Mouse (Mus musculus) midbrain, embryonic 13.5 days (tissue): ENCODE measurements around the gene Nlrp10. TPM values are rescaled to one million over a fixed set of nuclear protein-coding genes. Genes with fewer than 3 reads are reported as not detected.

Source experiments
- ATAC-seq: fragments of 200-750 bp; cut with Nextera tagmentation; 2 replicates; pipeline ENCODE4 v1.8.0; 2017; ENCODE audit warnings: mild to moderate bottlenecking, moderate TSS enrichment, moderate library complexity
- H3K27ac ChIP-seq: fragments of 300-500 bp; sonication (generic); 2 replicates; pipeline ENCODE4 v1.5.1; 2015; ENCODE audit warnings: inconsistent platforms, mild to moderate bottlenecking, moderate library complexity
- H3K27me3 ChIP-seq: fragments of 300-500 bp; sonication (generic); 2 replicates; pipeline ENCODE4 v1.6.1; 2015; ENCODE audit warnings: mild to moderate bottlenecking, inconsistent platforms
- H3K36me3 ChIP-seq: fragments of 300-500 bp; sonication (generic); 2 replicates; pipeline ENCODE4 v1.6.1; 2015; ENCODE audit warnings: mild to moderate bottlenecking, inconsistent platforms
- H3K4me1 ChIP-seq: fragments of 300-500 bp; sonication (generic); replicated peaks from 2 replicates; pipeline ENCODE4 v1.6.1; 2015; ENCODE audit warnings: inconsistent platforms
- H3K4me2 ChIP-seq: fragments of 300-500 bp; sonication (generic); replicated peaks from 2 replicates; pipeline ENCODE4 v1.6.1; 2015; ENCODE audit warnings: moderate library complexity, mild to moderate bottlenecking, inconsistent platforms
- H3K4me3 ChIP-seq: fragments of 300-500 bp; sonication (generic); replicated peaks from 2 replicates; pipeline ENCODE4 v1.5.1; 2015; ENCODE audit warnings: mild to moderate bottlenecking, inconsistent platforms
- H3K9ac ChIP-seq: fragments of 300-500 bp; sonication (generic); replicated peaks from 2 replicates; pipeline ENCODE4 v1.6.1; 2015; ENCODE audit warnings: mild to moderate bottlenecking, inconsistent platforms
- H3K9me3 ChIP-seq: fragments of 300-500 bp; sonication (generic); 2 replicates; pipeline ENCODE4 v1.6.1; 2016; ENCODE audit warnings: mild to moderate bottlenecking, inconsistent platforms
- WGBS: fragments of 180-500 bp; shearing (Covaris S2); methylation state at CpG from one replicate; pipeline ENCODE4 v1.1.7; 2015; 5-methylcytosine and 5-hydroxymethylcytosine counted together
- polyA plus RNA-seq: library from polyadenylated mRNA; unstranded; fragments of >200 nt; fragmentation: Nextera tagmentation; extraction: Ambion mirVana; gene quantifications from 2 replicates; pipeline ENCODE4 v1.2.1, GENCODE M21; 2015

The Nlrp10 gene
- polyA plus RNA-seq, result not detected in 2 replicates

DNA sequence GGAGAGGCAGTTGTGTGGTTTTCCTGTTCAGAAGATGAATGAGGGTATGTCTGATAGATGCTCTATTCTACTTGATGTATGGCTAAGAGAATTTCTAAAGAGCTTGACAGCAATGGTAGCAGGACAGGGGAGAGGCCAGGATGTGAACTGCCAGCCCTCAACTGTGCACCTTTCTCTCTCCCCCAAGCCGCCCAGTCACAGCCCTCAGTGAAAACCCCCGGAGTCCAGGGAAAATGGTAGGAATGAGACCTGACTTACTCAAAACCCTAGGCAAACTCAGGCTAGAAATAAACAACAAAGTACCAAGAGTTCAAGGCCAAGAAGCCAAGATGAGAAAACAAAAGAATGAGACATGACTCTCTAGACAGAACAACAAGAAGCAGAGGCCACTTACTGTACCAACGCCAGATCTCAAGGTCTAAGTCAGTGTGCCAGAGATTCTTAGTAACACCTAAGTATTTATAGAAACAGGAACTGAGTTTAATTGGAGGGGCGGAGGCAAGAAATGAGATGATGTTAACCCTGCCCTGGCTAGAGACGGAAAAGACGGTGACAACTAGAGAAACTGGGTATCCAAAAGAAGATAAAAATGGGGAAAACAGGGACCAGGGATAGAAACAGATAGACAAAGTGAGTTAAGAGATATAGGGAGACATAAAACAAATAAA is at the start of gene Nlrp10:
TSS of gene Nlrp10 (minus strand) at position 453 of the 668 bp plus-strand sequence.
- Histone ChIP-seq H3K4me1 (peaks cover 2% of the 10 kb centered on the region), H3K36me3 (no peaks in the 10 kb centered on the region), H3K9me3 (no peaks in the 10 kb centered on the region), H3K4me3 (no peak within 1 kb of the TSS), H3K27me3 (no peaks in the 10 kb centered on the region), H3K27ac (no peak within 1 kb of the TSS), H3K4me2 (no peak within 1 kb of the TSS), H3K9ac (no peak within 1 kb of the TSS)
- no peak for ATAC-seq
- 84% methylated on average over 6 of the region's 6 CpGs for WGBS

DNA sequence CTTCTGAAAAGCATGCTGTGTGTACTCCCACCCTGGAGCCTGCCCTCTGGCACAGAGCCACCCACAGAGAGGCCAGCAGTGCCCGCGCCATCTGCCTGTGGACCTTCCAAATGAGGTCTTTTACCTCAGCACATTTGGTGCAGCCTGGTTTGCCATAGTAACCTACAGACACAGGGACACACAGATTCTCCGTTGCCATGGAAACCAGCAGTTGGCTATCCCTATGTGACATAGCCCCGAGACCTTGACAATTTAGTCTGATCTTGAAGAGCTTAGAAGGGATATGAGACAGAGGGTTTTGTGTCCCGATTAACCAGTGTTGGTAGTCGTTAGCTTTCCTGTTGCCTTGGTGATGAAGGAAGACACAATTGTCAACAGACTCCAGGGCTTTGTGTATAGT is 42.3 kb upstream of the Nlrp10 start:
- no peak overlapping the region for H3K9ac ChIP-seq
- H3K27ac ChIP-seq, result peak overlapping the region; percentile 72
- H3K4me1 ChIP-seq, result peaks cover 16% of the 10 kb centered on the region
- H3K4me3 ChIP-seq, result no peak overlapping the region
- no peaks in the 10 kb centered on the region for H3K9me3 ChIP-seq
- ATAC-seq, result peak; percentile 86
- H3K36me3 ChIP-seq, result no peaks in the 10 kb centered on the region
- H3K27me3 ChIP-seq, result peaks cover 74% of the 10 kb centered on the region
- peak overlapping the region; percentile 28 for H3K4me2 ChIP-seq
- WGBS, result 21% methylated on average over 6 of the region's 6 CpGs

DNA sequence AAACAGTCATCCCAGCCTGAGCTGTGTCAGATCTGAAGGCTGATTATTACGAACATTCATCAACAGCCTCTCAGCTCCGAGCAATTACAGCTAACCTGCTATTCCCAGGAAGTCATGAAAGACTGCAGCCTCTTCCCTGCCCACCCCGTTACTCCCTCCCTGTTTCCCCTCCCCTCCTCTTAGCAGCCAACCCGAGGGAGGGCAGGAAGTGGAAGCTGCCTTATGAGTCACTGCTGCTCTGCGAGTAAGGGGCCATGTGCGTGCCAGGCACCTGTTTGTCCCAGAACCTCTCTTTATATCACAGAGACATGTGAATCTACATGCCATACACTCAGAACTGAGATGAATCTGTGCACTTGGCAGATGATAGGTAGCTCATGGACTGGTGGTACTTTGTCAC is 38.2 kb upstream of the Nlrp10 start:
- Histone ChIP-seq H3K27me3 (peaks cover 52% of the 10 kb centered on the region), H3K27ac (no peak overlapping the region)
- WGBS, result 56% methylated on average over 6 of the region's 6 CpGs

DNA sequence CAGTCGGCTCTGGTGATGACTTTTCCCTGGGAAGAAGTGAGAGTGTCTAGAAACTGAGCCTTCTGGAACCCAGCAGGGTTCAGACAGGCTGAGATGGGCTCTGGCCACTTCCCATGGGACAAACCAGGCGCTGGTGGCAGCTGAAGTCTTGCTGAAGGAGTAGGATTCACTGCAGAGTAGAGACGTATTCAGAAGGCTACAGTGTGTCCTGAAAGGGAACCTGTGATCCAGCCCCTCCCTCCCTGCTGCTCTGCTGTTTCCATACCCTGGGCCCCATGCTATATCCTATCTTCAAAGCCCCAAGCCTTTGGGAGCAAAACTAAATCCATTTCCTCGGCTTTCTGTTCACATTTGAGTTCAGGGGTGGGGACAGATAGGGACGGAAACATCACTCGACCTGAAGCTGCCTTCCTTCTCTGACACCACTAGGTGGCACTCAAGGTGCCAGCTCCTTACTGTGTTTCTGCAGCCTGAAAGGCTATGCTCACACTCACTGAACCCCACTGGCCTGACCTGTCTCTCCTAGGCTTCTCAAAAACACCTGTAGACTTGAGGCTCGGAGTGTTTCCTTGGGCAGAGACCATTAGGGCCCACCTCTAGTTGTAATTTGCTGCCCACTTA is 36.9 kb upstream of the Nlrp10 start:
- H3K27ac ChIP-seq, result no peak overlapping the region
- H3K36me3 ChIP-seq, result no peaks in the 10 kb centered on the region

More for the DNA sequence above, 38.2 kb upstream of the Nlrp10 start:
- Histone ChIP-seq H3K9ac (no peak overlapping the region), H3K36me3 (no peaks in the 10 kb centered on the region), H3K9me3 (no peaks in the 10 kb centered on the region), H3K4me1 (peaks cover 25% of the 10 kb centered on the region), H3K4me3 (no peak overlapping the region), H3K4me2 (no peak overlapping the region)
- no peak for ATAC-seq

DNA sequence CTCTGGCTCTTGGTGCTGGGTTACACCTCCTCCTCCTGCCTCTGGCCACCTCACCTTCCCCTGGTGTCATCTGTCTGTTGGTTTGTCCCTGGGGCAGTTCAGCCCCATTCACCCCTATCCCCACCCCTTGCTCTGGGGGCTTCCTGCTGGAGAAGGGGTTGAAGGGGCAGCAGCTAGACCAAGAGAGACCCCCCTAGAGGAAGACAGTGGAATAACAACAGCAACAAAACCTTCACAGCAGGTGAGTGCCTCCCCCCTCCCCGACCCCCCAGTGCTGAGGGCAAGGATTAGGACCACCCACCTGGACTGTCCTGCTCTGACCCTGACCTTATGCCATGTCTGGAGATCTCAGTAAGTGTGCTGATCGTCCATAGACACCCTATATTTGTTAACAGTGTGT is 36.0 kb upstream of the Nlrp10 start:
- WGBS, result 33% methylated on average over 2 of the region's 2 CpGs
- Histone ChIP-seq H3K4me1 (peaks cover 9% of the 10 kb centered on the region; the same call in 1 of the 2 replicates), H3K27me3 (peaks cover 44% of the 10 kb centered on the region), H3K4me3 (no peak overlapping the region), H3K36me3 (no peaks in the 10 kb centered on the region), H3K9ac (no peak overlapping the region), H3K9me3 (no peaks in the 10 kb centered on the region), H3K4me2 (no peak overlapping the region), H3K27ac (no peak overlapping the region)
- ATAC-seq, result no peak

More for the DNA sequence above, 36.9 kb upstream of the Nlrp10 start:
- Histone ChIP-seq H3K9me3 (no peaks in the 10 kb centered on the region), H3K9ac (peak overlapping the region; percentile 11; the same call in 1 of the 2 replicates), H3K27me3 (peaks cover 52% of the 10 kb centered on the region), H3K4me1 (peaks cover 13% of the 10 kb centered on the region), H3K4me2 (no peak overlapping the region), H3K4me3 (no peak overlapping the region)
- ATAC-seq, result peak; percentile 65
- 35% methylated on average over 7 of the region's 7 CpGs for WGBS

DNA sequence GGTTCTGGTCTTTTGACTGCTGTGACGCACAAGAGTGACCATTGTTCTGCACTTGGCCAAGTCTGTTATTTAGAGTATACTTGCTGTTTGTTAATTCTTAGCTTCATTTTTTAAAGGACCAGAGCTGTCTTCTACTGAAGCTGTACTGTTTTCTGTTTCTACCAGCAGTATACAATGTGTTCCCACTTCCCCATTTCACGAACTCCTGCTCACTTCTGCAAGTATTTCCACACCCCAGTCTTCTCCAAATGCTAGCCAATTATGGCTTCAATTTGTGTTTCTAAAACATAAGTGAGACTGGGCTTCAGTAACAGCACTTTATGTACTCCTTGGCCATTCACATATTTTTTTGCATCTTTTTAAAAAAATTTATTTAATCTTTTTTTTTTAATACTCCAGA is 27.8 kb upstream of the Nlrp10 start:
- H3K4me2 ChIP-seq, result no peak overlapping the region
- 76% methylated on average over 2 of the region's 2 CpGs for WGBS
- H3K36me3 ChIP-seq, result no peaks in the 10 kb centered on the region
- no peak overlapping the region for H3K4me3 ChIP-seq
- no peak overlapping the region for H3K27ac ChIP-seq
- H3K9ac ChIP-seq, result no peak overlapping the region
- peaks cover 16% of the 10 kb centered on the region for H3K27me3 ChIP-seq
- no peak for ATAC-seq
- H3K9me3 ChIP-seq, result no peaks in the 10 kb centered on the region
- no peaks in the 10 kb centered on the region for H3K4me1 ChIP-seq

DNA sequence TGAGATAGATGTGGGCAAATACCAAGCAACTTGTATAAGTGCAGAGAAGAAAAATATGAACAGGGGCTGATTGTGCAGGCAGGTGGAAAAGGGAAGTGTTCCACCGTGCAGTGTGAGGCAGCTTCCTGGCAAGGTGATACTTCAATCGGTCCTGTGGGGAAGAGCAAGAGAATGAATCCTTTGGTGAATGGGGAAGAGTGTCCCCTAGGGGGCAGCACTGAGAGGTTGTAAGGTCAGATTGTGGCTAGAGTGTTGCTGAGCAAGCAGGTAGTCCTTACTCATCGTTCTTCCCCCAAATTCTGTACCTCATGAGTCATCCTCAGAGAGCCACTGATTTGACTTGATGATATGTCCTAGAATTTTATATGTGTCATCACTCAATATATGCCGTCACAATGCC is 24.2 kb upstream of the Nlrp10 start:
- Histone ChIP-seq H3K9ac (no peak overlapping the region), H3K27ac (no peak overlapping the region), H3K27me3 (peaks cover 48% of the 10 kb centered on the region), H3K4me1 (peaks cover 16% of the 10 kb centered on the region), H3K4me2 (no peak overlapping the region), H3K9me3 (no peaks in the 10 kb centered on the region), H3K36me3 (no peaks in the 10 kb centered on the region), H3K4me3 (no peak overlapping the region)
- 63% methylated on average over 4 of the region's 4 CpGs for WGBS
- no peak for ATAC-seq

DNA sequence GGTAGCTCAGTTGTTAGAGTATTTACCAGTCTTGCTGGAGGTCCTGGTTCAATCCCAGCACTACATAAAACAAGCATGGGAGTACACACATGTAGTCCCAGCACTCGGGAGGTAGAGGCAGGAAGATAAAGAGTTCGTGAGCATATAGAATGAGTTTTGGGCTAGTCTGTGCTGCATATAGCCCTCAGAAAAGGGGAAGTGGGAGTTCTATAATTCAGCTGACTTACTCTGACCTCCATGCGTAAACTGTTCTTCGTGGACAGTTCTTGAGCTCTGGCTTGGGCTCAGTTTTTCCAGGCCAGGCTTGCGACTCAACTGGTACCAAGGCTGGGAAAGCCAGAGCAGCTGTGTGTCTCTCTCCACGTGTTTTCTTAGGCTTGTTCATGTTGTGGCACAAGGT is 22.8 kb upstream of the Nlrp10 start:
- WGBS, result 82% methylated on average over 6 of the region's 6 CpGs
- Histone ChIP-seq H3K4me1 (peaks cover 16% of the 10 kb centered on the region), H3K27ac (no peak overlapping the region), H3K4me2 (no peak overlapping the region), H3K9ac (no peak overlapping the region), H3K27me3 (peaks cover 51% of the 10 kb centered on the region), H3K9me3 (no peaks in the 10 kb centered on the region), H3K36me3 (no peaks in the 10 kb centered on the region), H3K4me3 (no peak overlapping the region)
- no peak for ATAC-seq

DNA sequence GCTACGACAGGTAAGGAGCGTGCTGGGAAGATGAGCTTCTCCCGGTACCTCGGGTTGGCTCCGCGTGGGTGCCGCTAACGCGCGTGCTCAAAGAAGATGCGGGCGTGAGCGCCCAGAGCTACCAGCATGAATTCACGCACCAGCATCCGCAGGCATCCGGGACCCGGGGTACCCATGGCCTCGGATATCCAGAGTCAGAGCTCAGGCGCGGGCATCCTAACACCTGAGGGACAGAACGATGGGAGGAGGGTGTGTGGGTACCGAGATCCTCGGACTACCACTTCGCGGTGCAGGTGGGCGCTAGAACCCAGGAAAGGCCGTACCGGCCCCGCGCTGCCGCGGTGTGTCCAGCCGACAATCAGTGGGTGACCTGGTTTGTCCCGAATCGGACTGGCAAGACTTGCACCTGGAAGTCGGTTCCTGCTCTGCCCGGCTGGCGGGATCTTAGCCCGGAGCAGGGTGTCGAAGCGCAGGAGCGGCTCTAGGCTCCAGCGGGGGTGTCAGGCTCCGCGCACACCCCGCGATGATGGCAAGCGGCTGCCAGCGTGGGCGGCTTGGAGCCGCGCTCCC is 20.9 kb upstream of the Nlrp10 start:
- under 1% methylated on average over 52 of the region's 52 CpGs for WGBS
- ATAC-seq, result peak; percentile 80
- Histone ChIP-seq H3K27ac (peak overlapping the region; percentile 44; the same call in 1 of the 2 replicates), H3K9me3 (no peaks in the 10 kb centered on the region), H3K27me3 (peaks cover 47% of the 10 kb centered on the region), H3K36me3 (no peaks in the 10 kb centered on the region; the same call in 1 of the 2 replicates), H3K4me1 (peaks cover 16% of the 10 kb centered on the region), H3K4me2 (peak overlapping the region; percentile 81), H3K9ac (peak overlapping the region; percentile 74), H3K4me3 (peak overlapping the region; percentile 66)

DNA sequence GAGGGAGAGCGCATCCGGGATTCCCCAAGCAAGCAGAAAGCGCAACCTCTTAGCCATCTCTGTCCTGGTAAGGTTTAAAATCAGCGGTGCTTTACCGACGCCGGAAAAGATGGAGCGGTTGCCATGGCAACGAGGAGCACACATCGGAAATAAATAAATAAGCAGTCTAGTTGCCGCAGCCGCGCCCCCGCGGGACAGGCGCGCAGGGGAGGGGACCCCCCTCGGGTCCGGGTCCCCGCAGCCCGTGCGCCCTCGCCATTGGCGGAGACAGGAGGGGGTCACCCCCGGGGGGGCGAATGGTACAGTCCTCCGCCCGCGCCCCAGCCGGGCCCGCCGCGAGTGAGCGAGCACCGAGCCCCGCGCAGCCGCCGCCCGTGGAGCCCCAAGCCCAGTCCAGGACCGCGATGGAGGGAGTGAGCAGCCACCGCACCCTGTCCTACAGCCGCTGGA is 20.4 kb upstream of the Nlrp10 start, which contains the start of gene Tub:
TSS of gene Tub (plus strand) at position 27 of the 450 bp plus-strand sequence.
- ATAC-seq, result peak; percentile 92
- H3K27ac ChIP-seq, result peak within 1 kb of the TSS; percentile 44; the same call in 1 of the 2 replicates
- H3K9ac ChIP-seq, result peak within 1 kb of the TSS; percentile 74
- H3K27me3 ChIP-seq, result peaks cover 47% of the 10 kb centered on the region
- H3K9me3 ChIP-seq, result no peaks in the 10 kb centered on the region
- H3K4me3 ChIP-seq, result peak within 1 kb of the TSS; percentile 66
- peaks cover 16% of the 10 kb centered on the region for H3K4me1 ChIP-seq
- H3K4me2 ChIP-seq, result peak within 1 kb of the TSS; percentile 81
- under 1% methylated on average over 40 of the region's 44 CpGs for WGBS
- peaks cover 4% of the 10 kb centered on the region; the same call in 1 of the 2 replicates for H3K36me3 ChIP-seq

DNA sequence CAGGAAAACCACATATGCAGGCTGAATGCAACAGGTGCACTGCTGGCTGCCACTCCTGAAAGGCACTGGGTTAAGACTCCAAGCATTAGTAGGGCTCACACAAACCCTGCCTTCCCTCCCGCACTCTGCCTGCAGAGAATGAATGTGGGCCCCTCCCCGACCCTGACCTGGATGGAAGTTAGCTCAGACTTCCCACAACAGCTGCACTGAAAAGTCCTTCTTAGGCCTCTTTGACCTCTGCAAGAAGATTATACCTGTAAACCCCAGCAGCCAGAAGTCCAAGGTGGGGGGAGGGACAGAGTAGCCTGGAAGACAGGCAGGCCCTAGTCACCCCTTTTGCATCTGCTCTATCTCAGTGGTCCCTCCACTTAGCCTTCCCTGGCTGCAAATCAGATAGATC is 19.3 kb upstream of the Nlrp10 start:
- H3K4me1 ChIP-seq, result peaks cover 16% of the 10 kb centered on the region
- no peak overlapping the region for H3K4me3 ChIP-seq

DNA sequence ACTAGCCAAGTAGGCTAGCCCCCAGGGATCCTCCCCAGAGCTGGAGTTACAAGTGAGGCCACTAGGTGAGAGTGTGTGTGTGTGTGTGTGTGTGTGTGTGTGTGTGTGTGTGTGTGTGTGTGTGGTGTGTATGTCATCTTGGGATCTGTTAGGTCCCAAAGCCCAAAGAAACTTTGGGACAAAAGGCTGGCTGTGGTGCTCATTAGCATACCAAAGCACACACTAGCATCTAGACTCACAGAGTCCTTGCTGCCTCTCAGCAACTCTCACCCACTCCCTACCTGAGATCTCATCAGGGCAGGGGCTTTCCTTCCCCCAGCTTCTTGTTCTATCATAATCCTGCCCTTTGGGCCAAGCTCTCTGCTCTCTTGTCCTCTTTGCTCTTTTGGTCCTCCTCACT is 18.6 kb upstream of the Nlrp10 start:
- no peak overlapping the region for H3K27ac ChIP-seq
- peaks cover 42% of the 10 kb centered on the region for H3K27me3 ChIP-seq
- H3K4me2 ChIP-seq, result no peak overlapping the region
- H3K9ac ChIP-seq, result no peak overlapping the region
- peaks cover 16% of the 10 kb centered on the region for H3K4me1 ChIP-seq
- H3K9me3 ChIP-seq, result no peaks in the 10 kb centered on the region
- ATAC-seq, result no peak
- H3K36me3 ChIP-seq, result peaks cover 11% of the 10 kb centered on the region; the same call in 1 of the 2 replicates
- no peak overlapping the region for H3K4me3 ChIP-seq

More for the DNA sequence above, 19.3 kb upstream of the Nlrp10 start:
- 27% methylated on average over 2 of the region's 2 CpGs for WGBS
- H3K27me3 ChIP-seq, result peaks cover 47% of the 10 kb centered on the region
- no peak for ATAC-seq
- no peak overlapping the region for H3K27ac ChIP-seq
- no peaks in the 10 kb centered on the region for H3K9me3 ChIP-seq
- peaks cover 11% of the 10 kb centered on the region; the same call in 1 of the 2 replicates for H3K36me3 ChIP-seq
- no peak overlapping the region for H3K9ac ChIP-seq
- H3K4me2 ChIP-seq, result no peak overlapping the region
